Mouse (Mus musculus) heart, adult 2 months (tissue): ENCODE results near the gene Jam3. TPM values are rescaled to one million over a fixed set of nuclear protein-coding genes. Genes with fewer than 3 reads are reported as not detected.
A peak's percentile ranks its signal among the peaks of the same experiment; 100 is the strongest.

Source experiments
- DNase-seq, 2 experiments: peaks; one replicate each; pipeline ENCODE4 v3.0.0; 2021
- H3K27ac ChIP-seq: fragments of 200-600 bp; 2 replicates; pipeline ENCODE4 v1.8.1; 2022
- H3K27me3 ChIP-seq: fragments of 200-500 bp; 2 replicates; pipeline ENCODE4 v1.6.1; 2012; ENCODE audit warnings: mild to moderate bottlenecking, low read length, inconsistent platforms, mixed read lengths; ENCODE audit not compliant: control insufficient read depth, insufficient read depth
- H3K36me3 ChIP-seq: fragments of 200-500 bp; 2 replicates; pipeline ENCODE4 v1.6.1; 2012; ENCODE audit warnings: low read length, inconsistent platforms; ENCODE audit not compliant: control insufficient read depth, insufficient read depth
- H3K4me1 ChIP-seq: fragments of 200-500 bp; 2 replicates; pipeline ENCODE4 v1.6.1; 2011; ENCODE audit warnings: low read length; ENCODE audit not compliant: control insufficient read depth, insufficient read depth
- H3K4me3 ChIP-seq: fragments of 200-600 bp; 2 replicates; pipeline ENCODE4 v1.8.1; 2022
- H3K79me2 ChIP-seq: fragments of 200-500 bp; replicated peaks from 2 replicates; pipeline ENCODE4 v1.6.1; 2012; ENCODE audit warnings: mild to moderate bottlenecking, inconsistent platforms, low read length, moderate library complexity, mixed read lengths; ENCODE audit not compliant: control insufficient read depth, insufficient read depth
- H3K9ac ChIP-seq: fragments of 200-500 bp; 2 replicates; pipeline ENCODE4 v1.6.1; 2012; ENCODE audit warnings: low read depth, mild to moderate bottlenecking, control low read depth, inconsistent platforms, low read length, mixed read lengths
- CTCF ChIP-seq: fragments of 200-600 bp; IDR thresholded peaks from 2 replicates; pipeline ENCODE4 v1.8.1; 2022; ENCODE audit warnings: antibody characterized with exemption, mild to moderate bottlenecking, moderate library complexity
- EP300 ChIP-seq: fragments of 200-500 bp; IDR thresholded peaks from 2 replicates; pipeline ENCODE4 v1.6.1; 2011; ENCODE audit warnings: low read depth, low read length, control low read depth; ENCODE audit not compliant: insufficient read depth
- POLR2A ChIP-seq: fragments of 200-500 bp; IDR thresholded peaks from 2 replicates; pipeline ENCODE4 v1.6.1; 2011; ENCODE audit warnings: mild to moderate bottlenecking, low read depth, low read length, control low read depth; ENCODE audit not compliant: insufficient read depth
- WGBS: fragments of 180-500 bp; shearing (Covaris S2); methylation state at CpG from one replicate; pipeline ENCODE4 v1.1.7; 2018; 5-methylcytosine and 5-hydroxymethylcytosine counted together
- intact Hi-C: fragments of 180-260 bp; cut with DNase I; formaldehyde crosslinking; loops from one replicate; pipeline ENCODE4 v1.15.1; 2025
- polyA plus RNA-seq: library from polyadenylated mRNA; depleted of rRNA; stranded (reverse); fragments of >200 nt; gene quantifications from 2 replicates; pipeline ENCODE4 v1.2.3, GENCODE M21; 2012
- total RNA-seq, 2 experiments: library from RNA; stranded (reverse); gene quantifications; 2 replicates each; pipeline ENCODE4 v1.2.3; 2021

The Jam3 gene
- total and polyA plus RNA-seq, 3 experiments, result 14.1 to 18.9 (median 14.2) TPM

DNA sequence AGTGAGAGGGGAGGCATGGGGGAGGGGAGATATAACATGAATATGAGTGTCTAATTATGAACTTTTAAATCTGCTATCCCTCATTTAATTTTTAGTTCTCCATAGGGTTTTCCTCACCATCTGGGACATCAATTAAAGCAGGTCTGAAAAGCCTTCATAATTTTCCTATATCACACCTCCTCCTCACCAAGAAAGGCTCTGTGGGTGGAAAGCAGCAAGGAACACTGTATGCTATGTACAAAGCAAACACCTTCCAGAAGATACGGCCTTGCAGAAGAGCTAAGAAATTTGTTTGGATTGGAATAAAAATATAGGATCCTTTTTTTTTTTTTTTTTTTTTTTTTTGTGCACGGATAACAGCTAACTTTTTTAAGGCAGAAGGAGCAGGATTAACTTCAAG is 31.3 kb downstream of the Jam3 start:
- Histone ChIP-seq H3K4me1 (peaks cover 10% of the 10 kb centered on the region), H3K27me3 (no peaks in the 10 kb centered on the region), H3K4me3 (no peak overlapping the region), H3K27ac (no peak overlapping the region), H3K79me2 (peaks cover 4% of the 10 kb centered on the region; the same call in 1 of the 2 replicates), H3K36me3 (peaks cover 4% of the 10 kb centered on the region), H3K9ac (no peak overlapping the region)
- WGBS, result 72% methylated on average over 2 of the region's 2 CpGs
- TF ChIP-seq POLR2A (no peak), EP300 (no peak), CTCF (no peak)
- intact Hi-C loops, result no loop called here
- no peak for DNase-seq

DNA sequence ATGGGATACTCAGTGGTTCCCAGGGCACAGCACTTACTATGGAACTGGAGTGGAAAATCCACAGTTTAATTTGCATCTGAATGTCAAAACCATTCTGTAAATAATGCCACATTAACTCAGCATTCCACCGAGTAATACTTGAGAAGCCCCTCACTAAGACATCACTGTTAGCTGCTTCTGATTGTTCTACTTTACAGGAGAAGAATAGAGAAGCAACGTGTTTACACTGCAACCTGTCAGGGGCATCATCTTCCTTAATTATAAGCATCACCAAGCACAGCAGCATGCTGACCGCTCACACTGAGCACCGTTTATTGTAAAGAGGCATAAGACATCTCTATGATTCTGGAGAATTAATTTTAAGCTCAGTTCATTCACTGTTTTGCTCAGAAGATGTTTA is 32.3 kb downstream of the Jam3 start:
- no peak for DNase-seq
- peaks cover 6% of the 10 kb centered on the region for H3K4me1 ChIP-seq
- H3K27me3 ChIP-seq, result no peaks in the 10 kb centered on the region
- H3K36me3 ChIP-seq, result peaks cover 4% of the 10 kb centered on the region
- intact Hi-C loops, result no loop called here
- H3K79me2 ChIP-seq, result peaks cover 4% of the 10 kb centered on the region; the same call in 1 of the 2 replicates
- no peak overlapping the region for H3K9ac ChIP-seq
- WGBS, result 90% methylated on average over 4 of the region's 4 CpGs
- no peak overlapping the region for H3K27ac ChIP-seq
- no peak for TF ChIP-seq POLR2A
- TF ChIP-seq EP300, result no peak
- H3K4me3 ChIP-seq, result no peak overlapping the region

DNA sequence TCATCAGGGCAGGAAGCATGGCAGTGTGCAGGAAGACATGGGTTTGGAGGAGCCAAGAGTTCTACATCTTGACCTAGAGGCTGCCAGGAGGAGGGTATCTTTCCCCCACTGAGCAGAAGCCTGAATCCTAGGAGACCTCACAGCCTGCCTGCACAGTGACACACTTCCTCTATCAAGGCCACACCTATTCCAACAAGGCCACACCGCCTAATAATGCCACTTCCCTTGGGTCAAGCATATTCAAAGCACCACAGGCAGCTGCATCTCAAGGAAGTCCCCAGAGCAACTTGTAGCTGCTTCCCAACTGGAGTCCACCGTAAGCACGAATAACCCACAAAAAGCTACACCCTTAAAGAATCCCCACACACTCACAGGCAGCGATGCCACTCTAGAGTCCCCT is 33.1 kb downstream of the Jam3 start:
- H3K36me3 ChIP-seq, result peaks cover 4% of the 10 kb centered on the region
- H3K27ac ChIP-seq, result no peak overlapping the region
- no peak overlapping the region for H3K9ac ChIP-seq
- TF ChIP-seq POLR2A (no peak), EP300 (no peak), CTCF (no peak)
- peaks cover 4% of the 10 kb centered on the region; the same call in 1 of the 2 replicates for H3K79me2 ChIP-seq
- intact Hi-C loops, result no loop called here
- WGBS, result 91% methylated on average over 4 of the region's 4 CpGs
- DNase-seq, result no peak
- no peak overlapping the region for H3K4me3 ChIP-seq
- H3K27me3 ChIP-seq, result no peaks in the 10 kb centered on the region
- H3K4me1 ChIP-seq, result peaks cover 6% of the 10 kb centered on the region

DNA sequence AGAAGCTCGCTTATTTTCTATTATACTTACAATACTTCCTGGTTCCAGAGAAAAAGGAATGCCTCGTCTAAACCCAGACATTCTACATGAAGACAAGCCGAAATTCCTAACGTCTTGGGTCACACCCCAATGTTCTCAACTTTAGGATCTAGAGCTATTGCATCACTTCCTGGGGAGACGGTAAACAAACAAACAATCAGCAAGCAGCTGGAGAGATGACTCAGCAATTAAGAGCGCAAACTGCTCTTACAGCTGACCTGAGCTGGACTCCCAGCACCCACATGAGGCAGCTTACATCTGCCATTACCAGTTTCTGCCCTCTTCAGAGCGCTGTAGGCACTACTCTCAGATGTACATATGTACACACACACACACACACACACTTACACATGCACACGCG is 34.0 kb downstream of the Jam3 start:
- no peak for DNase-seq
- WGBS, result 69% methylated on average over 9 of the region's 9 CpGs
- TF ChIP-seq POLR2A (no peak), EP300 (no peak), CTCF (no peak)
- Histone ChIP-seq H3K4me3 (no peak overlapping the region), H3K79me2 (peaks cover 4% of the 10 kb centered on the region; the same call in 1 of the 2 replicates), H3K27ac (no peak overlapping the region), H3K27me3 (no peaks in the 10 kb centered on the region), H3K36me3 (peaks cover 4% of the 10 kb centered on the region), H3K9ac (no peak overlapping the region), H3K4me1 (peaks cover 6% of the 10 kb centered on the region)
- intact Hi-C loops, result no loop called here

DNA sequence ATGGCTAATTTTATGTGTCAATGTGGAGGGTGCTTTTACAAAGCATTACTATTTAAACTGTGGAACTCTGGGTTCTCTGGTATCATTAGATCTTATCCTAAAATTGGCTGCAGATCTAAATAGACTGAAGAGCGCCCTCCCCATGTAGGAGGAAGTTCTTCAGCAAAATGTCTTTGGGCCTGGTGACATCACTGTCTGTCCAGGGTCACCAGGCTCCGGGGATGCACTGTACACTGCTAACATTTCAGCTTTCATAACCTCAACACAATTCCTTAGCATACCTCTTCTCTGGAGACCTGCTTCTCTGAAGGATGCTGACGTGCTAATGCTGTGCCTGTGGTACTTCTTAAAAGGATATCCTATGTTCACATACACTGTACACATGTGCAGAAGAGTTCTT is 43.5 kb downstream of the Jam3 start:
- no peak overlapping the region for H3K9ac ChIP-seq
- H3K79me2 ChIP-seq, result no peaks in the 10 kb centered on the region
- H3K4me1 ChIP-seq, result peaks cover 24% of the 10 kb centered on the region
- H3K36me3 ChIP-seq, result peaks cover 6% of the 10 kb centered on the region
- no peaks in the 10 kb centered on the region for H3K27me3 ChIP-seq
- WGBS, result 50% methylated on average over 3 of the region's 3 CpGs
- no peak for DNase-seq
- peak; percentile 36 for TF ChIP-seq CTCF
- no peak for TF ChIP-seq POLR2A
- TF ChIP-seq EP300, result no peak
- H3K27ac ChIP-seq, result peak overlapping the region; percentile 94
- H3K4me3 ChIP-seq, result no peak overlapping the region
- intact Hi-C loops, result no loop called here

DNA sequence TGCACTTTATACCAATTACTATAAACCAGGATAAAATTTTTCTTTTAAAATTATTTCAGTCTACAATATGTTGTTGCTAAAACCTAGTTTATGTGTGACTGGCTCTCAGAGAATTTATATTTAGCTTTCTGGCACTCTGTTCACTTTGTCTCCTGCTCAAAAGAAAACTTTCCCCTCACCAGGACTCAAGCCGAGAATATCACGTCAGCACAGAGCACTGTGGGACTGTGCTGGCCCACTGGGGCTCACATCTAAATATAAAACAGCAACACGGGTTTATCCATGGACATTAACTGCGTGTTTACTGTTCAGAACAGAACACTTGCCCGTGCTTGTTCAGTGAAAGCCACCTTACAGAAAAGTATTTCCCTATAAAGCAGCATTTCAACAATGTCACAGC is 44.5 kb downstream of the Jam3 start:
- DNase-seq, result peak; percentile 44 to 60
- H3K4me1 ChIP-seq, result peaks cover 24% of the 10 kb centered on the region
- H3K36me3 ChIP-seq, result peaks cover 6% of the 10 kb centered on the region
- no peak for TF ChIP-seq CTCF
- peak; percentile 40; the same call in 1 of the 2 replicates for TF ChIP-seq POLR2A
- TF ChIP-seq EP300, result no peak
- intact Hi-C loops, result no loop called here
- H3K4me3 ChIP-seq, result peak overlapping the region; percentile 1; the same call in 1 of the 2 replicates
- H3K9ac ChIP-seq, result peak overlapping the region; percentile 46; the same call in 1 of the 2 replicates
- 6% methylated on average over 5 of the region's 5 CpGs for WGBS
- no peaks in the 10 kb centered on the region for H3K79me2 ChIP-seq
- peak overlapping the region; percentile 94 for H3K27ac ChIP-seq
- no peaks in the 10 kb centered on the region for H3K27me3 ChIP-seq
